Mouse (Mus musculus) neural tube, embryonic 12.5 days (tissue): Measurements from ENCODE around the gene Rabgap1l. TPM values are rescaled to one million over a fixed set of nuclear protein-coding genes. Genes with fewer than 3 reads are reported as not detected.

Experiments
- ATAC-seq: fragments of 200-750 bp; cut with Nextera tagmentation; 2 replicates; pipeline ENCODE4 v1.8.0; 2017; ENCODE audit warnings: low read depth, mild to moderate bottlenecking, moderate TSS enrichment, moderate library complexity; ENCODE audit not compliant: low FRiP score
- H3K27ac ChIP-seq: fragments of 300-500 bp; sonication (generic); 2 replicates; pipeline ENCODE4 v1.5.1; 2016
- H3K27me3 ChIP-seq: fragments of 300-500 bp; sonication (generic); replicated peaks from 2 replicates; pipeline ENCODE4 v1.6.1; 2016; ENCODE audit warnings: mild to moderate bottlenecking
- H3K36me3 ChIP-seq: fragments of 300-500 bp; sonication (generic); 2 replicates; pipeline ENCODE4 v1.6.1; 2016; ENCODE audit warnings: mild to moderate bottlenecking
- H3K4me1 ChIP-seq: fragments of 300-500 bp; sonication (generic); 2 replicates; pipeline ENCODE4 v1.6.1; 2016
- H3K4me2 ChIP-seq: fragments of 300-500 bp; sonication (generic); replicated peaks from 2 replicates; pipeline ENCODE4 v1.6.1; 2016; ENCODE audit warnings: mild to moderate bottlenecking
- H3K4me3 ChIP-seq: fragments of 300-500 bp; sonication (generic); 2 replicates; pipeline ENCODE4 v1.5.1; 2016
- H3K9ac ChIP-seq: fragments of 300-500 bp; sonication (generic); 2 replicates; pipeline ENCODE4 v1.6.1; 2016; ENCODE audit warnings: mild to moderate bottlenecking
- H3K9me3 ChIP-seq: fragments of 300-500 bp; sonication (generic); 2 replicates; pipeline ENCODE4 v1.6.1; 2016; ENCODE audit warnings: mild to moderate bottlenecking
- WGBS: fragments of 180-500 bp; shearing (Covaris S2); methylation state at CpG from one replicate; pipeline ENCODE4 v1.1.7; 2016; 5-methylcytosine and 5-hydroxymethylcytosine counted together
- polyA plus RNA-seq: library from polyadenylated mRNA; unstranded; fragments of >200 nt; fragmentation: Nextera tagmentation; extraction: Ambion mirVana; gene quantifications from 2 replicates; pipeline ENCODE4 v1.2.1, GENCODE M21; 2016

The Rabgap1l gene
- polyA plus RNA-seq, 1 experiment from 2014 or later = 16.2 TPM

- Histone ChIP-seq H3K4me1 (no peaks in the 10 kb centered on the region), H3K4me2 (no peak overlapping the region), H3K36me3 (no peaks in the 10 kb centered on the region), H3K9ac (no peak overlapping the region), H3K27me3 (no peaks in the 10 kb centered on the region), H3K4me3 (no peak overlapping the region), H3K9me3 (no peaks in the 10 kb centered on the region), H3K27ac (no peak overlapping the region)
- no peak for ATAC-seq
- 63% methylated on average over 2 of the region's 2 CpGs for WGBS
Measured at GRCm38 (mm10) chr1:160330222-160330621, 462.8 kb downstream of the Rabgap1l start.

GRCm38 (mm10) chr1:160329788-160330187 lies 463.2 kb downstream of the Rabgap1l start:
- H3K4me1 ChIP-seq = no peaks in the 10 kb centered on the region
- ATAC-seq = no peak
- no peaks in the 10 kb centered on the region for H3K27me3 ChIP-seq
- no peaks in the 10 kb centered on the region for H3K36me3 ChIP-seq
- 72% methylated on average over 7 of the region's 7 CpGs for WGBS
- no peak overlapping the region for H3K4me2 ChIP-seq
- no peak overlapping the region for H3K4me3 ChIP-seq
- H3K27ac ChIP-seq = no peak overlapping the region
- no peaks in the 10 kb centered on the region for H3K9me3 ChIP-seq
- no peak overlapping the region for H3K9ac ChIP-seq

GRCm38 (mm10) chr1:160327531-160327930 lies 465.5 kb downstream of the Rabgap1l start:
- 91% methylated on average over 1 of the region's 1 CpGs for WGBS

GRCm38 (mm10) chr1:160325542-160325941 lies 467.5 kb downstream of the Rabgap1l start:
- H3K4me3 ChIP-seq = no peak overlapping the region
- WGBS = 78% methylated on average over 5 of the region's 5 CpGs
- H3K9me3 ChIP-seq = no peaks in the 10 kb centered on the region
- H3K4me2 ChIP-seq = no peak overlapping the region
- no peak overlapping the region for H3K27ac ChIP-seq
- no peaks in the 10 kb centered on the region for H3K4me1 ChIP-seq
- no peak for ATAC-seq
- H3K36me3 ChIP-seq = no peaks in the 10 kb centered on the region
- no peak overlapping the region for H3K9ac ChIP-seq
- no peaks in the 10 kb centered on the region for H3K27me3 ChIP-seq

More at GRCm38 (mm10) chr1:160327531-160327930, 465.5 kb downstream of the Rabgap1l start:
- ATAC-seq = no peak
- no peaks in the 10 kb centered on the region for H3K9me3 ChIP-seq
- no peaks in the 10 kb centered on the region for H3K27me3 ChIP-seq
- H3K4me1 ChIP-seq = no peaks in the 10 kb centered on the region
- no peak overlapping the region for H3K9ac ChIP-seq
- H3K4me2 ChIP-seq = no peak overlapping the region
- H3K36me3 ChIP-seq = no peaks in the 10 kb centered on the region
- no peak overlapping the region for H3K27ac ChIP-seq
- H3K4me3 ChIP-seq = no peak overlapping the region

GRCm38 (mm10) chr1:160320690-160321089 lies 472.3 kb downstream of the Rabgap1l start:
- Histone ChIP-seq H3K4me3 (no peak overlapping the region), H3K9ac (no peak overlapping the region), H3K27me3 (no peaks in the 10 kb centered on the region), H3K4me2 (no peak overlapping the region), H3K9me3 (no peaks in the 10 kb centered on the region), H3K36me3 (no peaks in the 10 kb centered on the region), H3K27ac (no peak overlapping the region), H3K4me1 (no peaks in the 10 kb centered on the region)
- ATAC-seq = no peak
- 86% methylated on average over 1 of the region's 1 CpGs for WGBS

- no peak overlapping the region for H3K27ac ChIP-seq
- H3K9ac ChIP-seq = no peak overlapping the region
- 83% methylated on average over 8 of the region's 8 CpGs for WGBS
- H3K27me3 ChIP-seq = no peaks in the 10 kb centered on the region
- no peaks in the 10 kb centered on the region for H3K36me3 ChIP-seq
- H3K4me1 ChIP-seq = no peaks in the 10 kb centered on the region
- no peaks in the 10 kb centered on the region for H3K9me3 ChIP-seq
- no peak overlapping the region for H3K4me2 ChIP-seq
- ATAC-seq = no peak
- no peak overlapping the region for H3K4me3 ChIP-seq
Measured at GRCm38 (mm10) chr1:160318057-160318725, 474.8 kb downstream of the Rabgap1l start.

- no peak overlapping the region for H3K4me3 ChIP-seq
- H3K9me3 ChIP-seq = no peaks in the 10 kb centered on the region
- ATAC-seq = no peak
- no peak overlapping the region for H3K9ac ChIP-seq
- 99% methylated on average over 2 of the region's 2 CpGs for WGBS
- H3K36me3 ChIP-seq = no peaks in the 10 kb centered on the region
- no peak overlapping the region for H3K4me2 ChIP-seq
- H3K27ac ChIP-seq = no peak overlapping the region
- no peaks in the 10 kb centered on the region for H3K27me3 ChIP-seq
- no peaks in the 10 kb centered on the region for H3K4me1 ChIP-seq
Measured at GRCm38 (mm10) chr1:160316239-160316638, 476.8 kb downstream of the Rabgap1l start.

GRCm38 (mm10) chr1:160312658-160313057 lies 480.4 kb downstream of the Rabgap1l start:
- Histone ChIP-seq H3K4me1 (no peaks in the 10 kb centered on the region), H3K4me2 (no peak overlapping the region), H3K27me3 (no peaks in the 10 kb centered on the region), H3K9ac (no peak overlapping the region), H3K27ac (no peak overlapping the region), H3K9me3 (no peaks in the 10 kb centered on the region), H3K4me3 (no peak overlapping the region), H3K36me3 (no peaks in the 10 kb centered on the region)
- ATAC-seq = no peak
- 89% methylated on average over 4 of the region's 4 CpGs for WGBS

- Histone ChIP-seq H3K36me3 (no peaks in the 10 kb centered on the region), H3K4me3 (no peak overlapping the region), H3K4me1 (no peaks in the 10 kb centered on the region), H3K27me3 (no peaks in the 10 kb centered on the region), H3K27ac (no peak overlapping the region), H3K9ac (no peak overlapping the region), H3K9me3 (no peaks in the 10 kb centered on the region), H3K4me2 (no peak overlapping the region)
- 24% methylated on average over 2 of the region's 2 CpGs for WGBS
- ATAC-seq = no peak
Measured at GRCm38 (mm10) chr1:160311861-160312260, 481.1 kb downstream of the Rabgap1l start.

GRCm38 (mm10) chr1:160309951-160310350 lies 483.1 kb downstream of the Rabgap1l start:
- H3K4me2 ChIP-seq = no peak overlapping the region
- H3K36me3 ChIP-seq = no peaks in the 10 kb centered on the region
- no peaks in the 10 kb centered on the region for H3K4me1 ChIP-seq
- no peaks in the 10 kb centered on the region for H3K27me3 ChIP-seq
- H3K27ac ChIP-seq = no peak overlapping the region
- no peaks in the 10 kb centered on the region for H3K9me3 ChIP-seq
- 56% methylated on average over 5 of the region's 5 CpGs for WGBS
- no peak overlapping the region for H3K4me3 ChIP-seq
- no peak overlapping the region for H3K9ac ChIP-seq
- ATAC-seq = no peak

GRCm38 (mm10) chr1:160308996-160309395 lies 484.0 kb downstream of the Rabgap1l start:
- ATAC-seq = no peak

GRCm38 (mm10) chr1:160308498-160308897 lies 484.5 kb downstream of the Rabgap1l start:
- no peaks in the 10 kb centered on the region for H3K9me3 ChIP-seq
- H3K36me3 ChIP-seq = no peaks in the 10 kb centered on the region
- no peaks in the 10 kb centered on the region for H3K4me1 ChIP-seq
- no peak overlapping the region for H3K4me2 ChIP-seq
- 83% methylated on average over 7 of the region's 7 CpGs for WGBS
- H3K27ac ChIP-seq = no peak overlapping the region
- no peaks in the 10 kb centered on the region for H3K27me3 ChIP-seq
- H3K9ac ChIP-seq = no peak overlapping the region
- ATAC-seq = no peak
- no peak overlapping the region for H3K4me3 ChIP-seq

More at GRCm38 (mm10) chr1:160308996-160309395, 484.0 kb downstream of the Rabgap1l start:
- Histone ChIP-seq H3K4me1 (no peaks in the 10 kb centered on the region), H3K27ac (no peak overlapping the region), H3K9me3 (no peaks in the 10 kb centered on the region), H3K36me3 (no peaks in the 10 kb centered on the region), H3K27me3 (no peaks in the 10 kb centered on the region), H3K4me2 (no peak overlapping the region), H3K4me3 (no peak overlapping the region), H3K9ac (no peak overlapping the region)
- 22% methylated on average over 7 of the region's 7 CpGs for WGBS
